Mouse (Mus musculus) liver, embryonic 14.5 days (tissue): ENCODE results near the gene Tnfrsf13c. TPM values are rescaled to one million over a fixed set of nuclear protein-coding genes. Genes with fewer than 3 reads are reported as not detected.

Experiments
- ATAC-seq: fragments of 200-750 bp; cut with Nextera tagmentation; 2 replicates; pipeline ENCODE4 v1.8.0; 2017; ENCODE audit warnings: moderate number of reproducible peaks, mild to moderate bottlenecking, moderate library complexity; ENCODE audit not compliant: insufficient read depth
- DNase-seq, 3 experiments: peaks; one replicate each; pipeline ENCODE4 v3.0.0-alpha.2; 2012 to 2013; ENCODE audit warnings: low read depth in 3 of 3, low spot score in 3 of 3
- H3K27ac ChIP-seq: fragments of 300-500 bp; sonication (generic); 2 replicates; pipeline ENCODE4 v1.5.1; 2014; ENCODE audit warnings: moderate library complexity, mild to moderate bottlenecking, control low read depth, inconsistent platforms
- H3K27me3 ChIP-seq: fragments of 300-500 bp; sonication (generic); 2 replicates; pipeline ENCODE4 v1.6.1; 2014; ENCODE audit warnings: mild to moderate bottlenecking, low read length, moderate library complexity; ENCODE audit not compliant: control insufficient read depth, insufficient read depth
- H3K36me3 ChIP-seq: fragments of 300-500 bp; sonication (generic); replicated peaks from 2 replicates; pipeline ENCODE4 v1.6.1; 2014; ENCODE audit warnings: low read depth; ENCODE audit not compliant: control insufficient read depth, insufficient read depth
- H3K4me1 ChIP-seq, 2 experiments: fragments of 200-500 bp in 1 of 2; fragments of 300-500 bp in 1 of 2; sonication (generic) in 1 of 2; replicated peaks; 2 replicates each; pipeline ENCODE4 v1.6.1; 2012 to 2014; ENCODE audit warnings: antibody characterized with exemption in 1 of 2, inconsistent platforms in 1 of 2, low read length in 1 of 2; ENCODE audit not compliant: control insufficient read depth in 2 of 2, insufficient read depth in 2 of 2
- H3K4me2 ChIP-seq: fragments of 300-500 bp; sonication (generic); 2 replicates; pipeline ENCODE4 v1.6.1; 2014; ENCODE audit warnings: low read depth, mild to moderate bottlenecking, control low read depth, moderate library complexity
- H3K4me3 ChIP-seq, 2 experiments: fragments of 200-500 bp in 1 of 2; fragments of 300-500 bp in 1 of 2; sonication (generic) in 1 of 2; 2 replicates each; pipeline ENCODE4 v1.5.1; 2012 to 2014; ENCODE audit warnings: low read depth in 2 of 2, low read length in 2 of 2, mild to moderate bottlenecking in 2 of 2, control low read depth in 1 of 2, inconsistent platforms in 1 of 2, moderate library complexity in 1 of 2; ENCODE audit not compliant: insufficient read depth in 1 of 2
- H3K9ac ChIP-seq: fragments of 300-500 bp; sonication (generic); replicated peaks from 2 replicates; pipeline ENCODE4 v1.6.1; 2014; ENCODE audit warnings: mild to moderate bottlenecking, control low read depth, moderate library complexity
- H3K9me3 ChIP-seq: fragments of 300-500 bp; sonication (generic); 2 replicates; pipeline ENCODE4 v1.6.1; 2016; ENCODE audit warnings: low read length, mixed read lengths; ENCODE audit not compliant: control insufficient read depth
- CTCF ChIP-seq: IDR thresholded peaks from 2 replicates; pipeline ENCODE4 v1.5.1; 2016; ENCODE audit warnings: antibody characterized with exemption, low read depth, control low read depth
- EP300 ChIP-seq: IDR thresholded peaks from 2 replicates; pipeline ENCODE4 v1.6.1; 2016; ENCODE audit warnings: antibody characterized with exemption, low read depth
- WGBS: fragments of 180-500 bp; shearing (Covaris S2); extraction: QIAGEN DNeasy Blood & Tissue Kit; methylation state at CpG from one replicate; pipeline ENCODE4 v1.1.7; 2014; ENCODE audit not compliant: insufficient replicate concordance; 5-methylcytosine and 5-hydroxymethylcytosine counted together
- polyA plus RNA-seq, 2 experiments: library from polyadenylated mRNA; depleted of rRNA in 1 of 2; stranded (reverse) in 1 of 2; unstranded in 1 of 2; fragments of >200 nt; fragmentation: Nextera tagmentation in 1 of 2; extraction: Ambion mirVana in 1 of 2; gene quantifications; 2 replicates each; pipeline versions ENCODE4 v1.2.1 to v1.2.3; 2012 to 2014

Tnfrsf13c gene
- polyA plus RNA-seq, 2 experiments: 0.14 to 0.54 TPM

DNA sequence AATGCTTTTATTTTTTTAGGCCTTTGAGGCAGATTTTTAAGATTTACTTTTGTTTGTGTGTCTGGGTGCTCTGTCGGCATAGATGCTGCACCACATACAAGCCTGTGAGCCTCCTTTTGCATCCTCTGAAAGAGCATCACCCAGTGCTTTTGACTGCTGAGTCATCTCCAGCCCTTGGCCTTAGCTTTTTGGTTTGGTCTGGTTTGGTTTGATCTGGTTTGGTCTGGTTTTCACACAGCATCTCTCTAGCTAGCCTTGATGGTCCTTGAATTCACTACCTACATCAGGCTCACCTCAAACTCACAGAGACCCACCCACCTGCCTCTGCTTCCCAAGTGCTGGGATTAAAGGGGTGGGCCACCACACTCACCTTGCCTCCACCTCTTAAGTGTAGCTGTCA is 36.2 kb downstream of the Tnfrsf13c start:
- peak overlapping the region; percentile 88 for H3K27ac ChIP-seq
- no peak overlapping the region for H3K4me3 ChIP-seq
- ATAC-seq (no peak), DNase-seq (no peak)
- peaks cover 53% of the 10 kb centered on the region for H3K36me3 ChIP-seq
- H3K4me2 ChIP-seq: no peak overlapping the region
- peaks cover 48 to 51% of the 10 kb centered on the region in 2 experiments for H3K4me1 ChIP-seq
- peaks cover 1% of the 10 kb centered on the region; the same call in 1 of the 2 replicates for H3K9me3 ChIP-seq
- 90% methylated on average over 1 of the region's 1 CpGs for WGBS
- 0 out of 2 replicates have a peak overlapping the region, but pooled peaks have one; percentile 41 for H3K9ac ChIP-seq
- H3K27me3 ChIP-seq: no peaks in the 10 kb centered on the region
- TF ChIP-seq EP300 (peak; percentile 35), CTCF (no peak)

DNA sequence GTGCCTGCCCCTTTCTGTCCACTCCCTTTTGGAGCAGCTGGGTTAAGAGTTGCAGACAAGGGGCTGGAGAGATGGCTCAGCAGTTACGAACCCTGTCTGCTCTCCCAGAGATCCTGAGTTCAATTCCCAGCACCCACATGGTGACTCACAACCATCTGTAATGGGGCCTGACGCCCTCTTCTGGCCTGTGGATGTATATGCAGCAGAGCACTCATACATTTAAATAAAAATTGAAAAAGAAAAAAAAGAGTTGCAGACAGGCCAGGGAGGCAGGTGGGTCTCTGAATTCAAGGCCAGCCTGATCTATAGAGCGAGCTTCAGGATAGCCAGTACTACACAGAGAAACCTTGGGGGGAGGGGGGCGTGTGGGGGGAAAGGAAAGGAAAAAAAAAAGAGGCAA is 36.8 kb downstream of the Tnfrsf13c start:
- peaks cover 48 to 51% of the 10 kb centered on the region in 2 experiments for H3K4me1 ChIP-seq
- no peak overlapping the region for H3K4me3 ChIP-seq
- no peak overlapping the region for H3K4me2 ChIP-seq
- no peaks in the 10 kb centered on the region for H3K27me3 ChIP-seq
- H3K27ac ChIP-seq: peak overlapping the region; percentile 88
- peaks cover 6% of the 10 kb centered on the region for H3K9me3 ChIP-seq
- TF ChIP-seq CTCF: peak; percentile 22; the same call in 1 of the 2 replicates
- TF ChIP-seq EP300: no peak
- WGBS: 83% methylated on average over 4 of the region's 4 CpGs
- no peak overlapping the region for H3K9ac ChIP-seq
- peaks cover 54% of the 10 kb centered on the region for H3K36me3 ChIP-seq
- ATAC-seq (no peak), DNase-seq (no peak)

DNA sequence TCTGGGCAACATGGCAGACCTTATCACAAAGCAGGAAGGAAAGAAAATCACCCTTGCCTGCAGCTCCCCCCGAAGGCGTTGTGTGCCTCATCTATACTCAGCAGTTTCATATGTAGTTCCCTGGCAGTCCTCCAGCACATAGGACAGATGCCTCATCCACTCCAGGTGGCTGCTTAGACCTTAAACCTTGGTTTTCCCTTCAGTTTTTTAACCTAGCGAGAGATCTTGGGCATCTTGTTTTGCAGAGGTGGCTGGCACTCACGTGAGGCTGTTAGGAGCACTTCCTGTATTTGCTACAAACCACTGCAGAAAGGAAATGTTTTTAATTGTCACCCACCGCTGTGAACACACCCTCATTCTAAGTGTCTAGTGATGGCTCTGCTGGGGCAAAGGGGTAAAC is 37.2 kb downstream of the Tnfrsf13c start:
- Histone ChIP-seq H3K9ac (peak overlapping the region; percentile 19), H3K4me2 (peak overlapping the region; percentile 75), H3K9me3 (peaks cover 7% of the 10 kb centered on the region), H3K4me1 (peaks cover 48 to 51% of the 10 kb centered on the region in 2 experiments), H3K27me3 (no peaks in the 10 kb centered on the region), H3K4me3 (no peak overlapping the region), H3K27ac (peak overlapping the region; percentile 88), H3K36me3 (peaks cover 54% of the 10 kb centered on the region)
- DNase-seq (no peak), ATAC-seq (peak; percentile 1; the same call in 1 of the 2 replicates)
- TF ChIP-seq CTCF: peak; percentile 28; the same call in 1 of the 2 replicates
- TF ChIP-seq EP300: no peak
- 34% methylated on average over 5 of the region's 5 CpGs for WGBS

DNA sequence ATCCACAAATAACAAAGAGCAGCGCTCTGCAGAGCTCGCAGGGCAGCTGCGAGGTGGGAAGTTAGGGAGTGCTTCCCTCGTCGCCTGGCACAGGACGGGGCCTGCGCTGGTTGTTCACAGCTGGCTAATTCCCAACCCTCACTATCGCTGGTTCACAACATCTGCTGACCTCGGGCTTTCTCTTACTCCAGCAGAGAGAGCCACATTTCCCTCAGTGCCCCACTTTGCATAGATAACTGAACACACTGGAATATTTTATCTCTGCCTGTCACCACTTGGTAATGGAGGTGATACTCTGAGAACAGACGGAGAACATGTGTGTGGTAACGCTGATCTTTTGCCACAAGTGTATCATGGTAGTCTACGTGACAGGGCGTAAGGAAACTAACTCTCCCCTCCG is 38.0 kb downstream of the Tnfrsf13c start:
- Histone ChIP-seq H3K9me3 (peaks cover 7% of the 10 kb centered on the region), H3K9ac (peak overlapping the region; percentile 73), H3K36me3 (peaks cover 54% of the 10 kb centered on the region), H3K27ac (peak overlapping the region; percentile 88), H3K4me2 (peak overlapping the region; percentile 75), H3K4me3 (no peak overlapping the region; a peak in 1 of 4 replicates), H3K27me3 (no peaks in the 10 kb centered on the region), H3K4me1 (peaks cover 50 to 51% of the 10 kb centered on the region in 2 experiments)
- ATAC-seq: peak; percentile 72
- WGBS: 16% methylated on average over 14 of the region's 14 CpGs
- TF ChIP-seq CTCF (no peak), EP300 (peak; percentile 87)
- DNase-seq: peak; percentile 71 to 78 (median 74)

DNA sequence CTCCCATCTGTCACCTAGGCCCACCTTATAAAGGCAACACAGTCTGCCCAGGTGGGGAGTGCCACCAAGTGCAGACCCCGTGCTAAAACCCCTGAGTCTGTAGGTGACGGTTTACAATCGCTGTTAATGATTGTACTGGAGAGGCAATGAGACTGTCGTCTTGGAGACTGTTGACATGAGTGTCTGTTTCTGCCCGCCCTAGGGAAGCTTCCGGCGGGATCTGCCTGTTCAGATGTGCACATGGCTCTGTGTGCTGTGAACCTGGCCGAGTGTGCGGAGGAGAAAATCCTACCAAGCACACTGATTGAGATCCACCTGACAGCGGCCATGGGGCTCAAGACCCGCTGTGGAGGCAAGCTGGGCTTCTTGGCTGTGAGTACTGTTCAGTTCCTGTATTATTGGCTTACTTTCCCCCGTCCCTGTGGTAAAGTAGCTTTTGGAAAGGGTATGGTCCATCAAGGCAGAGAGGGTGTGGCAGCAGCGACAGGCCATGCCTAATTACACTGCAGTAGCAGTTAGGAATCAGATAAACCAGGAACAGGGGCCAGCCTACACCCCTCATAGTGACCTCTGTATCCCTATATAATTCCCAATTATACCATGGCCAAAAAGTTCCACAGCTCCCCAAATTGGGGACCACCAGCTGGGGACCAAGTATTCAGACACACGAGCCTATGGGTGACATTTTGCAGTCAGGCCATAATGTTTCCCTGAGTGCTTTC is 38.9 kb downstream of the Tnfrsf13c start:
- 57% methylated on average over 14 of the region's 14 CpGs for WGBS
- no peak overlapping the region for H3K4me3 ChIP-seq
- DNase-seq (no peak), ATAC-seq (no peak)
- H3K36me3 ChIP-seq: peaks cover 62% of the 10 kb centered on the region
- H3K27ac ChIP-seq: peak overlapping the region; percentile 88
- no peaks in the 10 kb centered on the region for H3K27me3 ChIP-seq
- TF ChIP-seq CTCF (no peak), EP300 (0 out of 2 replicates have a peak, but pooled peaks have one; percentile 20)
- H3K9me3 ChIP-seq: peaks cover 7% of the 10 kb centered on the region
- H3K4me1 ChIP-seq: peaks cover 51 to 52% of the 10 kb centered on the region in 2 experiments
- peak overlapping the region; percentile 75 for H3K4me2 ChIP-seq
- H3K9ac ChIP-seq: peak overlapping the region; percentile 73
